Mouse (Mus musculus): ENCODE results near the gene Ovca2. TPM values are rescaled to one million over a fixed set of nuclear protein-coding genes. Genes with fewer than 3 reads are reported as not detected.

Ovca2 gene
- polyA plus RNA-seq, 1 experiment: not detected

GRCm38 (mm10) chr11:75200935-75201334 is 22.3 kb upstream of the Ovca2 start:
- TF ChIP-seq POLR2A (IDR thresholded peaks at IDR 0.05; ENCODE audit: insufficient read depth, low read depth, low read length): no peak
- TF ChIP-seq CTCF (IDR thresholded peaks at IDR 0.05; ENCODE audit: insufficient read depth, low read depth, low read length): no peak
- Histone ChIP-seq H3K4me3 (ENCODE audit: insufficient read depth, low read depth, low read length) (no peak overlapping the region), H3K27ac (ENCODE audit: insufficient read depth, low read depth, low read length) (no peak overlapping the region), H3K4me1 (ENCODE audit: control insufficient read depth, insufficient read depth, low read length) (peaks cover 13% of the 10 kb centered on the region)
- WGBS: 41% methylated on average over 12 of the region's 12 CpGs

GRCm38 (mm10) chr11:75199951-75200350 is 21.3 kb upstream of the Ovca2 start:
- Histone ChIP-seq H3K4me1 (ENCODE audit: control insufficient read depth, insufficient read depth, low read length) (peaks cover 19% of the 10 kb centered on the region), H3K27ac (ENCODE audit: insufficient read depth, low read depth, low read length) (no peak overlapping the region), H3K4me3 (ENCODE audit: insufficient read depth, low read depth, low read length) (no peak overlapping the region)
- no peak for TF ChIP-seq CTCF (IDR thresholded peaks at IDR 0.05; ENCODE audit: insufficient read depth, low read depth, low read length)
- TF ChIP-seq POLR2A (IDR thresholded peaks at IDR 0.05; ENCODE audit: insufficient read depth, low read depth, low read length): no peak
- 71% methylated on average over 5 of the region's 5 CpGs for WGBS

GRCm38 (mm10) chr11:75198792-75199191 is 20.2 kb upstream of the Ovca2 start:
- Histone ChIP-seq H3K4me3 (ENCODE audit: insufficient read depth, low read depth, low read length) (no peak overlapping the region), H3K4me1 (ENCODE audit: control insufficient read depth, insufficient read depth, low read length) (peaks cover 26% of the 10 kb centered on the region), H3K27ac (ENCODE audit: insufficient read depth, low read depth, low read length) (no peak overlapping the region)
- WGBS: 82% methylated on average over 4 of the region's 4 CpGs
- TF ChIP-seq POLR2A (IDR thresholded peaks at IDR 0.05; ENCODE audit: insufficient read depth, low read depth, low read length) (no peak), CTCF (IDR thresholded peaks at IDR 0.05; ENCODE audit: insufficient read depth, low read depth, low read length) (no peak)

GRCm38 (mm10) chr11:75197956-75198355 is 19.3 kb upstream of the Ovca2 start:
- peaks cover 33% of the 10 kb centered on the region for H3K4me1 ChIP-seq (ENCODE audit: control insufficient read depth, insufficient read depth, low read length)
- H3K4me3 ChIP-seq (ENCODE audit: insufficient read depth, low read depth, low read length): no peak overlapping the region
- 57% methylated on average over 7 of the region's 7 CpGs for WGBS
- TF ChIP-seq CTCF (IDR thresholded peaks at IDR 0.05; ENCODE audit: insufficient read depth, low read depth, low read length): no peak
- TF ChIP-seq POLR2A (IDR thresholded peaks at IDR 0.05; ENCODE audit: insufficient read depth, low read depth, low read length): no peak
- no peak overlapping the region for H3K27ac ChIP-seq (ENCODE audit: insufficient read depth, low read depth, low read length)

- Histone ChIP-seq H3K4me3 (ENCODE audit: insufficient read depth, low read depth, low read length) (no peak overlapping the region), H3K27ac (ENCODE audit: insufficient read depth, low read depth, low read length) (no peak overlapping the region), H3K4me1 (ENCODE audit: control insufficient read depth, insufficient read depth, low read length) (peaks cover 28% of the 10 kb centered on the region)
- TF ChIP-seq POLR2A (IDR thresholded peaks at IDR 0.05; ENCODE audit: insufficient read depth, low read depth, low read length): no peak
- no peak for TF ChIP-seq CTCF (IDR thresholded peaks at IDR 0.05; ENCODE audit: insufficient read depth, low read depth, low read length)
- WGBS: 79% methylated on average over 6 of the region's 6 CpGs
Observed at GRCm38 (mm10) chr11:75196131-75196530, 17.5 kb upstream of the Ovca2 start.

GRCm38 (mm10) chr11:75194850-75195461 is 16.3 kb upstream of the Ovca2 start:
- Histone ChIP-seq H3K4me1 (ENCODE audit: control insufficient read depth, insufficient read depth, low read length) (peaks cover 23% of the 10 kb centered on the region), H3K4me3 (ENCODE audit: insufficient read depth, low read depth, low read length) (peak overlapping the region; percentile 38), H3K27ac (ENCODE audit: insufficient read depth, low read depth, low read length) (no peak overlapping the region)
- WGBS: under 1% methylated on average over 39 of the region's 39 CpGs
- TF ChIP-seq POLR2A (IDR thresholded peaks at IDR 0.05; ENCODE audit: insufficient read depth, low read depth, low read length): no peak

GRCm38 (mm10) chr11:75194121-75194849 is 15.7 kb upstream of the Ovca2 start:
- peak overlapping the region; percentile 38 for H3K4me3 ChIP-seq (ENCODE audit: insufficient read depth, low read depth, low read length)
- TF ChIP-seq POLR2A (IDR thresholded peaks at IDR 0.05; ENCODE audit: insufficient read depth, low read depth, low read length) (0 out of 2 replicates have a peak, but pooled peaks have one; percentile 20), CTCF (IDR thresholded peaks at IDR 0.05; ENCODE audit: insufficient read depth, low read depth, low read length) (no peak)
- peaks cover 24% of the 10 kb centered on the region for H3K4me1 ChIP-seq (ENCODE audit: control insufficient read depth, insufficient read depth, low read length)
- WGBS: under 1% methylated on average over 52 of the region's 52 CpGs
- H3K27ac ChIP-seq (ENCODE audit: insufficient read depth, low read depth, low read length): no peak overlapping the region

GRCm38 (mm10) chr11:75193256-75194071 is 14.8 kb upstream of the Ovca2 start, which contains the start of gene Rtn4rl1:
Rtn4rl1 (plus strand) TSS chr11:75193783.
- Histone ChIP-seq H3K4me1 (ENCODE audit: control insufficient read depth, insufficient read depth, low read length) (peaks cover 27% of the 10 kb centered on the region), H3K4me3 (ENCODE audit: insufficient read depth, low read depth, low read length) (peak within 1 kb of the TSS; percentile 38), H3K27ac (ENCODE audit: insufficient read depth, low read depth, low read length) (no peak within 1 kb of the TSS)
- TF ChIP-seq CTCF (IDR thresholded peaks at IDR 0.05; ENCODE audit: insufficient read depth, low read depth, low read length) (no peak), POLR2A (IDR thresholded peaks at IDR 0.05; ENCODE audit: insufficient read depth, low read depth, low read length) (no peak)
- under 1% methylated on average over 83 of the region's 84 CpGs for WGBS

Data from olfactory bulb, adult 2 months (tissue).